Mouse (Mus musculus) kidney, postnatal 0 days (tissue): ENCODE measurements around the gene 1700001K19Rik. TPM values are rescaled to one million over a fixed set of nuclear protein-coding genes. Genes with fewer than 3 reads are reported as not detected.

ENCODE experiments used
- ATAC-seq: fragments of 200-750 bp; cut with Nextera tagmentation; replicated peaks from 2 replicates; pipeline ENCODE4 v1.8.0; 2017; ENCODE audit warnings: low read depth, moderate number of reproducible peaks, moderate TSS enrichment, moderate library complexity; ENCODE audit not compliant: low FRiP score
- DNase-seq: peaks from one replicate; pipeline ENCODE4 v3.0.0-alpha.2; 2016; ENCODE audit warnings: low spot score
- H3K27ac ChIP-seq: fragments of 300-500 bp; sonication (generic); 2 replicates; pipeline ENCODE4 v1.5.1; 2014; ENCODE audit warnings: mild to moderate bottlenecking
- H3K27me3 ChIP-seq: fragments of 300-500 bp; sonication (generic); 2 replicates; pipeline ENCODE4 v1.6.1; 2014; ENCODE audit warnings: low read length, mixed read lengths; ENCODE audit not compliant: insufficient read depth
- H3K36me3 ChIP-seq: fragments of 300-500 bp; sonication (generic); 2 replicates; pipeline ENCODE4 v1.6.1; 2014; ENCODE audit warnings: low read length, mixed read lengths; ENCODE audit not compliant: insufficient read depth
- H3K4me1 ChIP-seq: fragments of 300-500 bp; sonication (generic); replicated peaks from 2 replicates; pipeline ENCODE4 v1.6.1; 2014; ENCODE audit warnings: antibody characterized with exemption, low read length, mixed read lengths; ENCODE audit not compliant: insufficient read depth
- H3K4me2 ChIP-seq: fragments of 300-500 bp; sonication (generic); 2 replicates; pipeline ENCODE4 v1.6.1; 2014; ENCODE audit warnings: mild to moderate bottlenecking, low read length, moderate library complexity, mixed read lengths
- H3K4me3 ChIP-seq: fragments of 300-500 bp; sonication (generic); replicated peaks from 2 replicates; pipeline ENCODE4 v1.5.1; 2014; ENCODE audit warnings: low read depth, low read length
- H3K9ac ChIP-seq: fragments of 300-500 bp; sonication (generic); 2 replicates; pipeline ENCODE4 v1.6.1; 2014; ENCODE audit warnings: low read depth, low read length
- H3K9me3 ChIP-seq: fragments of 300-500 bp; sonication (generic); replicated peaks from 2 replicates; pipeline ENCODE4 v1.6.1; 2016; ENCODE audit warnings: low read length, inconsistent platforms, mixed read lengths
- CTCF ChIP-seq: IDR thresholded peaks from 2 replicates; pipeline ENCODE4 v1.5.1; 2016; ENCODE audit warnings: antibody characterized with exemption, low read depth, mild to moderate bottlenecking, moderate library complexity
- WGBS: fragments of 180-500 bp; shearing (Covaris S2); extraction: QIAGEN DNeasy Blood & Tissue Kit; methylation state at CpG from one replicate; pipeline ENCODE4 v1.1.7; 2014; 5-methylcytosine and 5-hydroxymethylcytosine counted together
- polyA plus RNA-seq: library from polyadenylated mRNA; unstranded; fragments of >200 nt; fragmentation: Nextera tagmentation; extraction: Ambion mirVana; gene quantifications from 2 replicates; pipeline ENCODE4 v1.2.1, GENCODE M21; 2015

The 1700001K19Rik gene
- not detected in 2 replicates for polyA plus RNA-seq

DNA sequence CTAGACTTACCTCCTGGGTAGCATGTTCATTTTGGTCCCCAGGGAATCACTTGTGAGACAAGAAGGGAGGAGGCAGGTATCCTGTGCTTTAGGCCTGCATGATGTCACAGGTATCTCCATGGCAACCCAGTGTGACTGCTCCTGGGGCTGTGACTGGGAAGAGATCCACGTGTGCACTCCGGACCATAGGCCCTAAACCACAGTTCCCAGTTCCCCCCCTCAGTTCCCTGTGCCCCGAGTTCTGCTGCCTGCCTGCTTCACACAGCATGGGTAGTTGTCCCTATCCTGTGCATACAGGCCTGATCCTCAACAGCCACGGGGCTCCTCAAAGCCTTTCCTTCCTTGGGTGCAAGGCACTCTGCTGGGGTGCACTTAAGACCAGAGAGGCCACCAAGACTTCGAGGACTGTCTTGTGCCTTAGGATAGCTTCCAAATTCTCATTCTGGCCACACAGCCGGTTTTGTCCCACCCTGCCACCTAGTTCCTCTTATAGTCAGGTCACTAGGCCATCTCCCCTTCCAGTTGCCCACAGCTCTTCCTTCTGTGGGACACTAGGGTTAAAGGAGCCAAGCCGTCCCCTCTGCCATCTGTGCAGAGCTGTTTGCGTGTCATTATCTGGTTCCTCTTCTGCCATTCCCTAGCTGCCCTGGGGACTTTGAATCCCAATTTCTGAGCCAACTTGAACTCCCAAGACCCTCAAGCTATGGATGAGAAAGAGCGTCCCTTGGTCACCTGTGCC, at the start of gene 1700001K19Rik:
1700001K19Rik (minus strand) TSS at position 59 of the 739 bp plus-strand sequence.
- H3K4me3 ChIP-seq = no peak within 1 kb of the TSS
- no peak for DNase-seq
- no peak within 1 kb of the TSS for H3K27ac ChIP-seq
- no peak for ATAC-seq
- no peak for TF ChIP-seq CTCF
- WGBS = 78% methylated on average over 9 of the region's 9 CpGs
- no peaks in the 10 kb centered on the region for H3K27me3 ChIP-seq
- H3K9ac ChIP-seq = no peak within 1 kb of the TSS
- no peaks in the 10 kb centered on the region for H3K9me3 ChIP-seq
- H3K4me2 ChIP-seq = no peak within 1 kb of the TSS
- no peaks in the 10 kb centered on the region for H3K4me1 ChIP-seq
- H3K36me3 ChIP-seq = no peaks in the 10 kb centered on the region

DNA sequence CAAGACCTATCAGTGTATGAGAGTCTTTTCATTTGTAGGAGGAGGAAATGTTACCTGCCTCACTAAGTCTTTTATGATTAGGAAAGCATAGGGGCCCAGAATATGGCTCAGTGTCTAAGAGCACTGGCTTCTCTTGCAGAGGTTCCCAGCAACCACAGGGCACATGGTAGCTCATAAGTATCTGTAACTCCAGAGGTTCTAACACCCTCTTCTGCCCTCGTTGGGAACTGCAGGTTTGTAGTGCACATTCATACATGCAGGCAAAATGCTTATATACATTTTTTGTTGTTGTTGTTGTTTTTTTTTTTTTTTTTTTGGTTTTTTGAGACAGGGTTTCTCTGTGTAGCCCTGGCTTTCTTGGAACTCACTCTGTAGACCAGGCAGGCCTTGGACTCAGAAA, 44.0 kb upstream of the 1700001K19Rik start:
- Histone ChIP-seq H3K9me3 (no peaks in the 10 kb centered on the region), H3K4me2 (no peak overlapping the region), H3K4me1 (no peaks in the 10 kb centered on the region), H3K9ac (no peak overlapping the region), H3K27ac (no peak overlapping the region), H3K27me3 (no peaks in the 10 kb centered on the region), H3K4me3 (no peak overlapping the region), H3K36me3 (no peaks in the 10 kb centered on the region)
- DNase-seq (no peak), ATAC-seq (no peak)
- TF ChIP-seq CTCF = no peak
- WGBS = 53% methylated on average over 1 of the region's 1 CpGs

DNA sequence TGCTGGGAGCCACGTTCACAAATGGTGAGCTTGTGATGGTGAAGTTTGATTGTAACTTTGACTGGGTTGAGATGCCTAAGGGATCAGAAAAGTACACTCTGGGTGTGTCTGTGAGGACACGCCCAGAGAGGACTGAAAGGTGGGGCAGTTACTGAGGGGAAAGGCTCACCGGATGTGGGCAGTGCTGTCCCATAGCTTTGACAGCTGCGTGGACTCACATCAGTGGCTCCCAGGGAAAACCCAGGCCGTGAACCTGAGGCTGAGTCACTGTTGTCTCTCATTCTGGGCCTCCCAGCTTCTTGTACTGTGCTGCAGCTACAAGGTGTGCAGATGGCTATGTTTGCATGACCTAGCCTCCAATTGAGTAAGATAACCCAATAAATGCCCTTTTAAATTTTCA, 43.1 kb upstream of the 1700001K19Rik start:
- H3K27me3 ChIP-seq = no peaks in the 10 kb centered on the region
- H3K4me3 ChIP-seq = no peak overlapping the region
- no peak overlapping the region for H3K9ac ChIP-seq
- H3K9me3 ChIP-seq = no peaks in the 10 kb centered on the region
- no peak for ATAC-seq
- no peak overlapping the region for H3K4me2 ChIP-seq
- no peak overlapping the region for H3K27ac ChIP-seq
- DNase-seq = no peak
- TF ChIP-seq CTCF = no peak
- H3K36me3 ChIP-seq = no peaks in the 10 kb centered on the region
- no peaks in the 10 kb centered on the region for H3K4me1 ChIP-seq
- WGBS = 74% methylated on average over 5 of the region's 5 CpGs

GRCm38 (mm10) chr12:110725051-110725450, 42.6 kb upstream of the 1700001K19Rik start:
- Histone ChIP-seq H3K9me3 (no peaks in the 10 kb centered on the region), H3K4me1 (no peaks in the 10 kb centered on the region), H3K27me3 (no peaks in the 10 kb centered on the region), H3K27ac (no peak overlapping the region), H3K36me3 (no peaks in the 10 kb centered on the region), H3K4me3 (no peak overlapping the region), H3K4me2 (no peak overlapping the region), H3K9ac (no peak overlapping the region)
- DNase-seq = no peak
- ATAC-seq = no peak
- no peak for TF ChIP-seq CTCF
- WGBS = 93% methylated on average over 5 of the region's 5 CpGs

DNA sequence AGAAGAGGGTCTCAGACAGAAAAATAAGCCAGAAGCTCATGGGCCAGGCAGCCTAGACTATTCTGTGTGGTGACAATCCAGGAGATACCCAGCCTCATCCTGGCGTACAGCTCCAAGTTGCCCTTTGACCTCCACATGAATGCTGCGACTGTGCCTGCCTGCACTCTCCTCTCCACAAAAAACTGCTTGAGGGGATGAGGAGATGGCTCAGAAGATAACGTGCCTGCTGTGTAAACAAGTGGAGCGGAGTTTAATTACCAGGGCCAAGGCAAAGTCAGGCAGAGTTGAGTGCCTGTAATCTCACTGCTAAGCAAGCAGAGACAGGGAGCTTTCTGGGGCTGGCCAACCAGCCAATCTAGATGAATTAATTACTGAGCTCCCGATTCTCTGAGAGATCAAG, 33.6 kb upstream of the 1700001K19Rik start:
- Histone ChIP-seq H3K9me3 (no peaks in the 10 kb centered on the region), H3K4me2 (no peak overlapping the region), H3K4me1 (no peaks in the 10 kb centered on the region), H3K4me3 (no peak overlapping the region), H3K27me3 (no peaks in the 10 kb centered on the region), H3K36me3 (no peaks in the 10 kb centered on the region), H3K9ac (no peak overlapping the region), H3K27ac (no peak overlapping the region)
- TF ChIP-seq CTCF = no peak
- 15% methylated on average over 5 of the region's 5 CpGs for WGBS
- DNase-seq (no peak), ATAC-seq (no peak)

- no peak overlapping the region for H3K4me3 ChIP-seq
- ATAC-seq = no peak
These were observed 31.8 kb upstream of the 1700001K19Rik start for GRCm38 (mm10) chr12:110714215-110714614.

More at GRCm38 (mm10) chr12:110714215-110714614, 31.8 kb upstream of the 1700001K19Rik start:
- WGBS = 91% methylated on average over 6 of the region's 6 CpGs
- H3K4me2 ChIP-seq = no peak overlapping the region
- no peak for DNase-seq
- no peak for TF ChIP-seq CTCF
- H3K4me1 ChIP-seq = no peaks in the 10 kb centered on the region
- H3K36me3 ChIP-seq = no peaks in the 10 kb centered on the region
- no peak overlapping the region for H3K9ac ChIP-seq
- H3K27ac ChIP-seq = no peak overlapping the region
- no peaks in the 10 kb centered on the region for H3K9me3 ChIP-seq
- no peaks in the 10 kb centered on the region for H3K27me3 ChIP-seq
